Mouse (Mus musculus) layer of hippocampus, adult 8-10 months (tissue): ENCODE results near the gene Vwa7. TPM values are rescaled to one million over a fixed set of nuclear protein-coding genes. Genes with fewer than 3 reads are reported as not detected.

ENCODE experiments used
- DNase-seq, 2 experiments: peaks; one replicate each; pipeline ENCODE4 v3.0.0; 2022; ENCODE audit warnings: low spot score in 2 of 2
- total RNA-seq, 4 experiments: library from RNA; stranded (reverse); gene quantifications; 2 replicates each; pipeline ENCODE4 v1.2.4; 2022

Gene Vwa7
- total RNA-seq, 4 experiments from 2014 or later: 0.14 to 0.90 (median 0.56) TPM

- no peak for DNase-seq
These were observed 28.8 kb downstream of the Vwa7 start for GRCm38 (mm10) chr17:35044904-35045806.

- DNase-seq: no peak
These were observed 29.7 kb downstream of the Vwa7 start for GRCm38 (mm10) chr17:35045807-35046680.

GRCm38 (mm10) chr17:35046681-35047455 is 30.5 kb downstream of the Vwa7 start, which contains the start of gene Msh5:
Gene Msh5 (minus strand): TSS chr17:35046745.
- DNase-seq: peak; percentile 90 to 94

- no peak for DNase-seq
These were observed 31.3 kb downstream of the Vwa7 start for GRCm38 (mm10) chr17:35047688-35048087.

GRCm38 (mm10) chr17:35048149-35048931 is 32.0 kb downstream of the Vwa7 start:
- no peak for DNase-seq

GRCm38 (mm10) chr17:35048932-35049440 is 32.6 kb downstream of the Vwa7 start:
- DNase-seq: no peak

GRCm38 (mm10) chr17:35049561-35050016 is 33.2 kb downstream of the Vwa7 start, which contains the start of gene Clic1:
Gene Clic1 (plus strand): TSS chr17:35049966.
- no peak for DNase-seq

- DNase-seq: no peak
These were observed 33.9 kb downstream of the Vwa7 start for GRCm38 (mm10) chr17:35050126-35050750.

- no peak for DNase-seq
These were observed 35.0 kb downstream of the Vwa7 start for GRCm38 (mm10) chr17:35051156-35052086.

- no peak for DNase-seq
These were observed 36.0 kb downstream of the Vwa7 start for GRCm38 (mm10) chr17:35052271-35052798.

- DNase-seq: no peak
These were observed 39.5 kb downstream of the Vwa7 start for GRCm38 (mm10) chr17:35055691-35056495.

- no peak for DNase-seq
These were observed 40.7 kb downstream of the Vwa7 start for GRCm38 (mm10) chr17:35057090-35057489.

- no peak for DNase-seq
These were observed 41.9 kb downstream of the Vwa7 start for GRCm38 (mm10) chr17:35058316-35058715.

GRCm38 (mm10) chr17:35058911-35059892 is 42.8 kb downstream of the Vwa7 start, which contains the start of gene Ddah2:
Gene Ddah2 (plus strand): TSS chr17:35059035.
- peak; percentile 47 to 61 for DNase-seq

GRCm38 (mm10) chr17:35060071-35060470 is 43.7 kb downstream of the Vwa7 start:
- no peak for DNase-seq

- no peak for DNase-seq
These were observed 44.4 kb downstream of the Vwa7 start for GRCm38 (mm10) chr17:35060737-35061297.
